Mouse (Mus musculus) thymus, postnatal 14 days (tissue): ENCODE measurements around the gene Trex1.
A peak's percentile ranks its signal among the peaks of the same experiment; 100 is the strongest.

Source experiments
- DNase-seq: peaks from one replicate; pipeline ENCODE4 v3.0.0; 2021

Trex1 gene

GRCm38 (mm10) chr9:109050674-109050997 is 8.9 kb downstream of the Trex1 start:
- DNase-seq: no peak

- no peak for DNase-seq
These were observed 9.4 kb downstream of the Trex1 start for GRCm38 (mm10) chr9:109049996-109050673.

GRCm38 (mm10) chr9:109049316-109049715 is 10.2 kb downstream of the Trex1 start:
- no peak for DNase-seq

- DNase-seq: peak; percentile 84
These were observed 13.2 kb downstream of the Trex1 start for GRCm38 (mm10) chr9:109046306-109046705.

GRCm38 (mm10) chr9:109041351-109041750 is 18.2 kb downstream of the Trex1 start:
- no peak for DNase-seq

GRCm38 (mm10) chr9:109040906-109041305 is 18.6 kb downstream of the Trex1 start:
- DNase-seq: no peak

- no peak for DNase-seq
These were observed 19.3 kb downstream of the Trex1 start for GRCm38 (mm10) chr9:109040216-109040615.

GRCm38 (mm10) chr9:109039681-109040080 is 19.9 kb downstream of the Trex1 start:
- no peak for DNase-seq

GRCm38 (mm10) chr9:109038901-109039364 is 20.6 kb downstream of the Trex1 start:
- DNase-seq: no peak

- DNase-seq: peak; percentile 84
These were observed 21.2 kb downstream of the Trex1 start, which contains the start of gene Shisa5 for GRCm38 (mm10) chr9:109038086-109038895. Gene Shisa5 (plus strand): TSS chr9:109038565.

GRCm38 (mm10) chr9:109032435-109032834 is 27.1 kb downstream of the Trex1 start:
- DNase-seq: no peak

GRCm38 (mm10) chr9:109031686-109032085 is 27.8 kb downstream of the Trex1 start:
- DNase-seq: no peak

GRCm38 (mm10) chr9:109031001-109031400 is 28.5 kb downstream of the Trex1 start:
- DNase-seq: no peak

- DNase-seq: no peak
These were observed 29.2 kb downstream of the Trex1 start for GRCm38 (mm10) chr9:109030312-109030711.

GRCm38 (mm10) chr9:109028919-109029318 is 30.6 kb downstream of the Trex1 start:
- DNase-seq: no peak

- no peak for DNase-seq
These were observed 31.1 kb downstream of the Trex1 start for GRCm38 (mm10) chr9:109028421-109028820.

- no peak for DNase-seq
These were observed 32.0 kb downstream of the Trex1 start for GRCm38 (mm10) chr9:109027521-109027920.

GRCm38 (mm10) chr9:109022866-109023685 is 36.5 kb downstream of the Trex1 start:
- DNase-seq: no peak

GRCm38 (mm10) chr9:109021428-109021827 is 38.1 kb downstream of the Trex1 start:
- no peak for DNase-seq

GRCm38 (mm10) chr9:109016973-109017604 is 42.4 kb downstream of the Trex1 start:
- DNase-seq: no peak

- no peak for DNase-seq
These were observed 44.1 kb downstream of the Trex1 start for GRCm38 (mm10) chr9:109015397-109015796.

- no peak for DNase-seq
These were observed 49.2 kb downstream of the Trex1 start for GRCm38 (mm10) chr9:109010316-109010690.
